Mouse (Mus musculus) kidney, adult 2 months (tissue): ENCODE data around the gene Mprip. TPM values are rescaled to one million over a fixed set of nuclear protein-coding genes. Genes with fewer than 3 reads are reported as not detected.
A peak's percentile ranks its signal among the peaks of the same experiment; 100 is the strongest.

Experiments
- DNase-seq: peaks from one replicate; pipeline ENCODE4 v3.0.0; 2021
- H3K27ac ChIP-seq: fragments of 200-500 bp; 2 replicates; pipeline ENCODE4 v1.5.1; 2012; ENCODE audit warnings: low read depth, low read length, control low read depth, inconsistent platforms; ENCODE audit not compliant: insufficient read depth
- H3K27me3 ChIP-seq: fragments of 200-500 bp; replicated peaks from 2 replicates; pipeline ENCODE4 v1.6.1; 2012; ENCODE audit warnings: mild to moderate bottlenecking, moderate library complexity, low read length, inconsistent platforms; ENCODE audit not compliant: control insufficient read depth, insufficient read depth
- H3K36me3 ChIP-seq: fragments of 200-500 bp; 2 replicates; pipeline ENCODE4 v1.6.1; 2012; ENCODE audit warnings: mild to moderate bottlenecking, moderate library complexity, low read length, inconsistent platforms; ENCODE audit not compliant: control insufficient read depth, insufficient read depth
- H3K4me1 ChIP-seq: fragments of 200-500 bp; 2 replicates; pipeline ENCODE4 v1.6.1; 2011; ENCODE audit warnings: low read length; ENCODE audit not compliant: control insufficient read depth, insufficient read depth
- H3K4me3 ChIP-seq: fragments of 200-500 bp; 2 replicates; pipeline ENCODE4 v1.5.1; 2011; ENCODE audit warnings: mild to moderate bottlenecking, low read depth, low read length, control low read depth; ENCODE audit not compliant: insufficient read depth
- CTCF ChIP-seq: fragments of 200-500 bp; conservative IDR thresholded peaks from 2 replicates; pipeline ENCODE4 v1.5.1; 2011; ENCODE audit warnings: low read depth, mild to moderate bottlenecking, control low read depth, low read length, moderate library complexity, mixed read lengths; ENCODE audit not compliant: insufficient read depth, insufficient read length
- POLR2A ChIP-seq: fragments of 200-500 bp; IDR thresholded peaks from one replicate; pipeline ENCODE4 v1.6.1; 2011; ENCODE audit warnings: low read depth, low read length, control low read depth
- WGBS: fragments of 180-500 bp; shearing (Covaris S2); methylation state at CpG from one replicate; pipeline ENCODE4 v1.1.7; 2018; 5-methylcytosine and 5-hydroxymethylcytosine counted together
- polyA plus RNA-seq: library from polyadenylated mRNA; depleted of rRNA; stranded (reverse); fragments of >200 nt; gene quantifications from 2 replicates; pipeline ENCODE4 v1.2.3, GENCODE M21; 2012

Gene Mprip
- polyA plus RNA-seq, 1 experiment: 115 TPM

DNA sequence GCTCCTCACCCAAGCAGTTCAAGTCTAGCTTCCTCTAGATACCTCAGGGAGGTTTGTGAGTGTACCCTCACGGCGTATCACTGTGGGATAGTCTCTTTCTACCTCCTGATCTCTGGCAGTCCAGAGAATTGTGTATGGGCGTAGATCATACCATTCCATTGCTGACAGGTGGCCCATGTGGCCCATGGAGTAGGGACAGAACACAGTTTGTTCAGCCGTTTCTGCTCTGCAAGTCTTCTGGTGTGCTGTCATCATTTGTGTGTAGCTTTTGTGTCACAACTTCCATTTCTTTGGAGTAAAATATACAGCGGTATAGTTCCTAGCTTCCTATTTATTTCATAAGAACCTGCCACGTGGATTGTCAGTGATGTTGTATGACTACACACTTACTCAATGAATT, 23.9 kb downstream of the Mprip start:
- H3K4me3 ChIP-seq: no peak overlapping the region
- TF ChIP-seq POLR2A (no peak), CTCF (no peak)
- no peaks in the 10 kb centered on the region; the same call in 1 of the 2 replicates for H3K4me1 ChIP-seq
- WGBS: 88% methylated on average over 6 of the region's 6 CpGs
- no peak for DNase-seq
- no peaks in the 10 kb centered on the region for H3K27me3 ChIP-seq
- no peaks in the 10 kb centered on the region for H3K36me3 ChIP-seq
- H3K27ac ChIP-seq: no peak overlapping the region

DNA sequence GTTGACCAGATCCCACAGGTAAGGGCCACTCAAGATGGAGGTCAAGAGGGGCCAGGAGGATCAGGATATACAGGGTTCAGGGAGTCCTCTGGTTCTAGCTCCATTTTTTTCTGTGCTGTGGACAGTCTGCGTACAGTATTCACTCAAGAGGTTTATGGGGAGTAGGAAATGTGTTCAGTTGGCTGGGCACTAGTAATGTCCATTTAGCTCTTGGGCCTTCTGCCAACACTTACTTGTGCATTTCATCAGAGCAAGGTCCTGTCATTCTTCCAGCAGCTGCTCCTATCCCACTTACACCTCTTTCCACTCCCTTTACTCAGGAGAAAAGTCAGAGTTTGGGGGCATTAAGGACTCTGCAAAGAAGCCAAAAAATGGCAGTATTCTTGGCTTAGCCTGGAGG, 33.4 kb downstream of the Mprip start:
- no peak for TF ChIP-seq CTCF
- no peak for TF ChIP-seq POLR2A
- Histone ChIP-seq H3K27ac (0 out of 2 replicates have a peak overlapping the region, but pooled peaks have one; percentile 27), H3K4me3 (no peak overlapping the region), H3K36me3 (peaks cover 2% of the 10 kb centered on the region; the same call in 1 of the 2 replicates), H3K4me1 (peaks cover 24% of the 10 kb centered on the region), H3K27me3 (no peaks in the 10 kb centered on the region)
- peak; percentile 85 for DNase-seq
- 17% methylated on average over 1 of the region's 1 CpGs for WGBS

DNA sequence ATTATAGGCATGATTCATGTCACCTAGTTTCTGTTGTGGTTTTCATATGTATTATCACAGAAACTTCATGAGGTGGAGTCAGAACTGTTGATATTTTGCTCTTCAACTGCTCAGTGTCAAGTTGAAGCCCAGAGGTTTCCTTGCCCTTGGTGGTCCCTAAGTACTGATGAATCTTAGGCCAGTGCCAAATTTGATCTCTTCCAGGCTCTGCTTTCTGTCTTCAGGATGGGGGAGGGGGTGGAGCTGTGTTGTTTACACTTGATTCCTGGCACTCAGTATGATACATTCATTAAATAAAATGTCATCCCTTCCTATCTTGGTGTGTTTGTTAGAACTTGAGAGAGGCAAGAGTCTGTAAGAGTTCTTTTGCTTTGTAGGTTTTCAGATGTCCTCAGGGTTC, 34.4 kb downstream of the Mprip start:
- peaks cover 2% of the 10 kb centered on the region; the same call in 1 of the 2 replicates for H3K36me3 ChIP-seq
- no peak overlapping the region for H3K4me3 ChIP-seq
- no peak for DNase-seq
- peaks cover 24% of the 10 kb centered on the region for H3K4me1 ChIP-seq
- H3K27ac ChIP-seq: no peak overlapping the region
- TF ChIP-seq POLR2A (no peak), CTCF (no peak)
- no peaks in the 10 kb centered on the region for H3K27me3 ChIP-seq

DNA sequence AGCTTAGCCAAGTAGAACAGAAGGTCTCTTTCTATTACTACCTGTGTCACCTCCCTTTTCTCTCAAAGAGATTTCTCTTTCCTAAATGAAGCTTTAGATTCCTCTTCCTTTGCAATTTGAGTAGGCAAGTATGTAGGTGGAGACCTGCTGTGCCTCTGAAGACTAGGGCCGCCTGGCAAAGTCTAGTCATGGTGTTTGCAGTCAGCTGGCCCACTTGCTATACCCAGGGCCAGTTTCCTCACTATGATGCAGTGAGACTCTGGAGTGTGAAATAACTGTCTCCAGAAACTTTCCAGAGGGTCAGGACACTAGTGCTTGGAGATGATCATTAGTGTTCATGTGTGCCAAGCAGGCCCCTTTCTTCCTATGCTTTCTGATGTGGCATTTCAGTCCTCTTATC, 36.5 kb downstream of the Mprip start:
- DNase-seq: no peak
- no peak for TF ChIP-seq POLR2A
- TF ChIP-seq CTCF: no peak
- WGBS: 100% methylated on average over 1 of the region's 1 CpGs
- H3K4me1 ChIP-seq: peaks cover 24% of the 10 kb centered on the region
- H3K27me3 ChIP-seq: no peaks in the 10 kb centered on the region
- H3K4me3 ChIP-seq: no peak overlapping the region
- peaks cover 2% of the 10 kb centered on the region; the same call in 1 of the 2 replicates for H3K36me3 ChIP-seq
- no peak overlapping the region for H3K27ac ChIP-seq

DNA sequence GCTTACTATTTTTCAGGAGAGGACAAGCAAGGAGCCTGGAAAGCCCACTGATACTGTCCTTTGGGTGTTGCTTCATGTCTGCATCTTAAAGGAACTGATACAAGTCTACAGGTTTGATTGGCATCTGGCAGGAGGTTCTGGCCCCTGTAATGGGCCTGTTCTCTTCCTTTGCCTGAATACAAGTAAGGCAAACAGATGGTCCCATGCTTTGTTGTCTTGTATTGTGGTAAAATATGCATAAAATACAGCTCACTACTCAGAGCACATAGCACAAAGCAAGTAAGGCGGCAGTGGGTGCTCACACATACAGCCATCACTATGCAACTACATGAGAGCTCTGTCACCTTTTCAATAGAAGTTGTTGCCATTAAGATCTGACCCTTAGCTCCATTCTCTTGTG, 39.7 kb downstream of the Mprip start:
- Histone ChIP-seq H3K4me1 (peaks cover 13% of the 10 kb centered on the region), H3K36me3 (peaks cover 2% of the 10 kb centered on the region; the same call in 1 of the 2 replicates), H3K27ac (no peak overlapping the region), H3K27me3 (no peaks in the 10 kb centered on the region), H3K4me3 (no peak overlapping the region)
- no peak for DNase-seq
- no peak for TF ChIP-seq CTCF
- no peak for TF ChIP-seq POLR2A
- WGBS: 98% methylated on average over 1 of the region's 1 CpGs

DNA sequence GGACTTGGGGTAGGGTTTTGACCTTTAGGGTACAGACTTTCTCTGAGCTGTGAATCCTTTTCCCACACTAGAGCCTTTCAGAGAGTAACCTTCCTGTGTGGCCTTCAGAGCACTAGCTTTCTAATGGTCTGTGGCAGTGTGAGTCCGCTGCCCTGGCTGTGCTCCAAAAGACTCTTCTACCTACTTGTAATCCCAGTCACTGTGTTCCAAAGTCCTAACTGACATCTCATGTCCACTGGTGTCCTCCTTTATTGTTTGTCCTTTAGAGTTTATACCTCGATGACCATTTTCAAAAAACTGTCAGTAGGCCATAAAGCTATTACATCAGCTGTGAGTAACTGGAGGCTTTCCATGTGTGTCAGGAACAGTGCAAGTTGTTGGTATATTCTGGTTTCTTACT, 44.0 kb downstream of the Mprip start:
- whole genome bisulfite sequencing: 51% methylated on average over 2 of the region's 2 CpGs

DNA sequence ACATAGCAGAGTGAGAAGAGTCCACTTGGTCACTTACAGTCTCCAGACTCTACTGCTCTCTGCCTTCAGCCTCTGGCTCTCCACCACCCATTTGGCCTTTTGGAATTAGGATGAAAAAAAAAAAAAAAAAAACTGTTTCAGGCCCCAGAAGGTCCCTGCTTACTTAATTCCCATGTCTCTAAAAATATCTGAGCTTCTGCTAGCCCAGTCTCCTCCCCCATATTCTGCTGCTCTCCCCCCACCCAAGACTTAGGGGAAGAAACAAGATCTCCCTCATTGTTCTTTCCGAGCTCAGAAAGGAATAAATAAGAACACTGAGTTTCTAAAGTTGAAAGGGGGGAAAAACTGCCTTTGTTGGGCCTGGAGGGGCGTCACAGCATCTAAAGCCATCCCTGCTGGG, 46.4 kb downstream of the Mprip start:
- 63% methylated on average over 2 of the region's 2 CpGs for WGBS
- H3K4me3 ChIP-seq: no peak overlapping the region
- no peaks in the 10 kb centered on the region for H3K36me3 ChIP-seq
- no peak for TF ChIP-seq POLR2A
- no peak for TF ChIP-seq CTCF
- H3K27me3 ChIP-seq: no peaks in the 10 kb centered on the region
- DNase-seq: peak; percentile 10
- H3K4me1 ChIP-seq: peaks cover 34% of the 10 kb centered on the region
- H3K27ac ChIP-seq: peak overlapping the region; percentile 88

More for the DNA sequence above, 44.0 kb downstream of the Mprip start:
- no peak overlapping the region for H3K4me3 ChIP-seq
- no peak overlapping the region for H3K27ac ChIP-seq
- no peaks in the 10 kb centered on the region for H3K36me3 ChIP-seq
- no peaks in the 10 kb centered on the region for H3K27me3 ChIP-seq
- peak; percentile 80 for DNase-seq
- H3K4me1 ChIP-seq: peaks cover 29% of the 10 kb centered on the region
- no peak for TF ChIP-seq POLR2A
- TF ChIP-seq CTCF: no peak

DNA sequence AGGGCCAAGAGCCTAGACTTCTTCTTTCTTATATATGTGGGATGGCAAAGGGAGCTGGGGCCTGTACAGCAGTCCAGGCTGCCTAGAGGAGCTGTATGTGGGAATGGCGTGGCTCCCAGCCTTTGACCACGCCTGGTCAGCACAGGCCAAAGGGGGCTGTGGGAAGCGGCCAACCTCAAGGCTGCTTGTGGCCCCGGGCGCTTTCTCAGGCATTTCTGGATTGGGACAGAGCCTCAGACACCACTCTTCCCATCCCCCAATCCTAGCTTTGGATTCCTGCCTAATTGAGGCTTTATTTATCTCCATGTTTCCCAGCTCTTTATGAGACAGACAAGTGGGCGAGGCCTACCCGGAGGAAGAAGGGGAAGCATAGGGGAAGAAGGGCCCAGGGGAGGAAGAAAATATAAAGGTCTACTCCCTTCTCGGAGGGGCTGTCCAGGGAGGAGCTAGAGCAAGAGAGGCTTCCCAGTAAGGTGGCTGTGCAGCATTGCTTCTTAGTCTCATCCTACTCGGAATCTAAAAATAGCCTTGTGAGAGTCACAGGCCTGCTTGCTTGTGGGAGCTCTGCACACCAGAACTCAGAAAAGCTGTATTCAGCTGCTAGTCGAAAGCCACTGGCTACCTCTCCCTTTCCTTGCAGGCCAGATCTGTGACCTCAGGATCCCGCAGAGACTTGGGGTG, 47.0 kb downstream of the Mprip start:
- Histone ChIP-seq H3K36me3 (no peaks in the 10 kb centered on the region), H3K4me3 (no peak overlapping the region), H3K4me1 (peaks cover 34% of the 10 kb centered on the region), H3K27me3 (no peaks in the 10 kb centered on the region), H3K27ac (peak overlapping the region; percentile 88)
- peak; percentile 84 for DNase-seq
- TF ChIP-seq CTCF: no peak
- no peak for TF ChIP-seq POLR2A
- 46% methylated on average over 11 of the region's 11 CpGs for WGBS
